Mouse (Mus musculus) megakaryocyte-erythroid progenitor cell, adult 5-6 weeks (primary cell): ENCODE data around the gene Gabarap. TPM values are rescaled to one million over a fixed set of nuclear protein-coding genes. Genes with fewer than 3 reads are reported as not detected.

Source experiments
- ATAC-seq: replicated peaks from 2 replicates; pipeline ENCODE4 v1.8.0; 2016; ENCODE audit warnings: mild to moderate bottlenecking, inconsistent platforms; ENCODE audit not compliant: severe bottlenecking, poor library complexity, low FRiP score, low TSS enrichment
- total RNA-seq, 2 experiments: library from RNA; stranded (forward) in 1 of 2; stranded (reverse) in 1 of 2; fragments of 200-1000, 215-1000 nt in 1 of 2; fragments of >200 nt in 1 of 2; fragmentation: Nextera tagmentation in 1 of 2; gene quantifications; 2 replicates each; pipeline ENCODE4 v1.2.3; 2014 to 2017

Gabarap gene
- total RNA-seq (2014; fragmentation: Nextera tagmentation) (267 and 278 TPM in 2 replicates), total RNA-seq (2017) (222 and 223 TPM in 2 replicates)

DNA sequence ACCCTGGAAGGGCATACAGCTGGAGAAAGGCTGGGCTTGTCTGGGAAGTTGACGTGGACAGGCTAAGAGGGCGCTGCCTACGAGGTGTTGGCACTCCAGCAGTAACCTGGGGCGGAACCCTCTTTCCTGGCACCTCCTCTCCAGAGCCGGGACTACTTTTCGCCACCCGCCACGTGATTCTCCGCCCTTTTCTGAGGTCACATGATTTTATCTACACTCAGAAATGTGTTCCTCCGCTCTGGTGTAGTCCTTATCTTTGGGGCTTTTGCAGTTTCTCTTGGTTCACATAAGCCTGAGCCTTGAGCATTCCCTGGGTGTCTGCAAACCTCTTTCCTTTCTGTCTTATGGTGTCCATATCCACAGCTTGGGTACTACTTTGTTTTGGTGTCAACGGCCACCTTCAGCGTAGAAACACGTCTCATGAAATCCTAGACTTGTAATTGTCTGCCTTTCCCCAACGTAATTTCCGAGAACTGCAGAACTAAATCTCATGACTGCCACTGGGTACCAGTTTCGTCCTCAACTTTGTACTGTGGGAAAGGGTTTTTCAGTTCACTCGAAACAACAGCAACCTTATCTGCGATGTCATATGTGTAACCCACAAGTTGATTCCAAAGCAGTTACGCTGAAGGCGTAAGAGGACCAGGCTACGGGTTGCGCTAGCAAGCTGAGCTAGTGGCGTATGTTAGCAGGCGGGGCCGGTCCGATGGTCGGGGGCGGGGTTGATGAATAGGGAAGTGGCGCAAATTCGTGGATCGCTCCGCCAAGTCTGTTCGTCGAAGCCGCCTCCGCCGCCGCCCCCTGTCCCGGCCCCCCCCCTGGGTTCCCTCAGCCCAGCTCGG lies at the start of gene Gabarap:
Gene Gabarap (plus strand): TSS at position 294 of the 842 bp plus-strand sequence.
- peak; percentile 68 for ATAC-seq

- ATAC-seq = no peak
These were observed 45.7 kb upstream of the Gabarap start for GRCm38 (mm10) chr11:69945216-69945615.

DNA sequence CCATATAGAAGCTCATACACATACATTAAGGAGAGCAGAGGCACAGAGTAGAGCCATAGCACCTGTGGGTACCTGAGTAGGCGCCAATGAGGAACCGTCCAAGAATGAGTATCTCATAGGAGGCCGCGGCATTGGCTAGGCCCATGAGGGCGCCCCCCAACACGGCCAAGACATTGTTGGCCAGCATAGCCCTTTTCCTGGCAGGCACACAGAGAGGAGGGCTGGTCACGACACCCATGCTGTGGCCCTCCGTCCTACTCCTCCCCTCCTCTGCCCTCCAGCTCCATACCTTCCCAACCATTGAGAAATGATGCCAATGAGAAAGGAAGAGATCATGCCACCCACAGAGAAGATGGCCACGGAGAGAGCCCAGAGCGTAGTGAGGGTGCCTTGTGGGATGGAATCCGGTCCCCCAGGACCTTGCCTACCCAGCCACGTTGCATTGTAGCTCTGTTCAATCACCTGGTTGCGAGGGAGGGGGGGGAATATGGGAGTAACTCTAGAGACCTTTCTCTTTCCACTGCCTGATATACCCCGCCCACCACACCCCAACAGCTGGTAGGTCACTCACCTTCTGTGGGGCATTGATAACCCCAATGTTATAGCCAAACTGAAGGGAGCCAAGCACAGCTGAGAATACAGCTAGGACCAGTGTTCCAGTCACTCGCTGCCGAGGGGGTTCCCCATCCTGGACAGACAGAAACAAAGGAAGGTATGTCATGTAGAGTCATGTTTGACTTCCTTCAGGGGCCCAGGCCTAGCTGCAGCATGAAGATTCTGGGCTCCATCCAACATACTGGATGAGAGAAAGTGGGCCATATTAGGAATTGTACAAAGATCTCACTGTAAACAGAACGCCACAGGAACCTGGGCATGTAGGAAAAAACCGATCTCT lies 44.7 kb upstream of the Gabarap start:
- peak; percentile 43 for ATAC-seq

GRCm38 (mm10) chr11:69947337-69948065 lies 43.4 kb upstream of the Gabarap start:
- no peak for ATAC-seq

GRCm38 (mm10) chr11:69948066-69948762 lies 42.7 kb upstream of the Gabarap start, which contains the start of gene Slc2a4:
Slc2a4 (minus strand) TSS chr11:69948188.
- peak; percentile 81 for ATAC-seq

DNA sequence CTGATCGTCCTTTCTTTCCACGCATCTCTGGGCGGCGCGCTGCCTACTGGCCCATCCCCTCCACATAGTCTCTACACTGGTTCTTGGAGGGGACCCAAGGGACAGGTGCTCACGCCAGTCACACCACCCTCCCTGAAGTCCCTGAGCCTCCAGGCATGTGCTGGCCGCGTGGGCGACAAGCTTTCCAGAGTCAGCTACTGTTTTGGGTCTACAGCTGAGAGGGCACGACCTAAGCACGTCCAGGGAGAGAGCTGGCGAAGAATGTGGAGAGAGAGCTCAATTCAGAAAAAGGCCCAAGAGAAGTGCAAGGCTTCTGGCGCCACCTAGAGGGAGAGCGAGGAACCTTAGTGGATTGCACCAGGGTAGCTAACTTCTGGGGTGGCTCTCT lies 42.2 kb upstream of the Gabarap start:
- ATAC-seq = peak; percentile 61

DNA sequence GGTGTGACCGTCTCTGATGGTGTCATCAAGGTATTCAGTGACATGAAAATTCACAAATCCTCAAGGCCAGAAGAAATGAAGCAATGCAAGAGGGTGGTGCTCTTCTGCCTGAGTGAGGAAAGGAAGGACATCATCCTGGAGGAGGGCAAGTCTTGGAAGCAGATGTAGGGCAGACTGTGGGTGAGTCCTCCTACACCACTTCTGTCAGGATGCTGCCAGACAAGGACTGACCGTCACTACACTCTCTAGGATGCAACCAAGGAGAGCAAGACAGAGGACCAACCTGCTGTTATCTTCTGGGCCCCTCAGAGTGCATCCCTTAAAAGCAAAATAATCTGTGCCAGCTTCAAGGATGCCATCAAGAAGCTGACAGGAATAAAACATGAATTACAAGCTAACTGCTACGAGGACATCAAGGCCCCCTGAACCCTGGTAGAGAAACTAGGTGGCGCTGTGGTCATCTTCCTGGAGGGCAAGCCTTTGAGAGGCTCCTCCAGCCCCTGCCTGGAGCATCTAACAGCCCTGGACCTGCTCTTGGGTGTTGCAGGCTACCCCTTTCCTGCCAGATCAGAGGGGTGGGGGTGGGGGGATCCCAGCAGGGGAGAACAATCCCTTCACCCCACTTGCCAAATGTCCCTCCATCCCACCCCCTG lies 40.0 kb upstream of the Gabarap start:
- ATAC-seq = no peak

- ATAC-seq = no peak
These were observed 38.7 kb upstream of the Gabarap start for GRCm38 (mm10) chr11:69952274-69952673.

DNA sequence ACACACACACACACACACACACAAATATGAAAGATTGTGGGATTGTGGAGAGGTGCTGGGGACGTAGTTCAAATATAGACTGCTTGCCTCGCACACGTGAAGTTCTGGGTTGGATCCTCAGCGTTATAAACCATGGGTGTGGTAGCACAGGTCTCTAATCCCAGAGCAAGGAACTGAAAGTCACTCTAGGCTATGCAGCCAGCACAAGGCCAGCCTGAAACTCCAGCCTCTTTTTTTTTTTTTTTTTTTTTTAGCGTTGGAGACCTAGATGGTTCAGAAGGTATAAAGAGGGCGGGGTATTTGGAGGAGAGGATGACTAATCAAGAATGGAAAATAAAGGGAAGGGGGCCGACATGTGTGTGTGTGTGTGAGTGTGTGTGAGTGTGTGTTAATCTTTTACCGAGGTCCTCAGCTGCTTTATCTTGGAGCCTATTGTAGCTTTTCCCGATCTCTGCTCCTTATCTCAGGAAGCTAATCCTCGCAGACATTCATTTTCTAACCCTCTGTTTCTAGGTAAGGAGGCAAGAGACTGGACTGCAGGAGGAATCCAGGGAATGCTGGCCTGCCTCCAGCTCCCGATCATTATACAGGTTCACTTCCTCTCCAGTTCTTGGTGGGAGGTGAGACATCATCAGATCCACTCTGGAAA lies 37.6 kb upstream of the Gabarap start:
- ATAC-seq = no peak

DNA sequence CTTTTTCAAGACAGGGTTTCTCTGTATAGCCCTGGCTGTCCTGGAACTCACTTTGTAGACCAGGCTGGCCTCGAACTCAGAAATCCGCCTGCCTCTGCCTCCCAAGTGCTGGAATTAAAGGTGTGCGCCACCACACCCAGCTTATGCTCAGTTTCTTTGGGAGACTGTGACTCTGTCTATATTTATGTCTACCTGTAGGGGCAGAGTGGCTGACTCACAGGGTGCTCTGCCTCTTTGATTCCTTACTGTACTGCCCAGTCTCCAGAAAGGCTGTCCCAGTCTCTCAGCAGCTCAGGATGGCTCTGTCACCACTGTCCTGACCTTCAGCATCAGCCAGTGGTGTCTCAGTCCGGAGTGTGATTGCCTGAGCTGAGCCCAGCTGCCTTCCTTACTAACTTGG lies 35.3 kb upstream of the Gabarap start:
- peak; percentile 44; the same call in 1 of the 2 replicates for ATAC-seq

- no peak for ATAC-seq
These were observed 34.7 kb upstream of the Gabarap start for GRCm38 (mm10) chr11:69956218-69956617.

DNA sequence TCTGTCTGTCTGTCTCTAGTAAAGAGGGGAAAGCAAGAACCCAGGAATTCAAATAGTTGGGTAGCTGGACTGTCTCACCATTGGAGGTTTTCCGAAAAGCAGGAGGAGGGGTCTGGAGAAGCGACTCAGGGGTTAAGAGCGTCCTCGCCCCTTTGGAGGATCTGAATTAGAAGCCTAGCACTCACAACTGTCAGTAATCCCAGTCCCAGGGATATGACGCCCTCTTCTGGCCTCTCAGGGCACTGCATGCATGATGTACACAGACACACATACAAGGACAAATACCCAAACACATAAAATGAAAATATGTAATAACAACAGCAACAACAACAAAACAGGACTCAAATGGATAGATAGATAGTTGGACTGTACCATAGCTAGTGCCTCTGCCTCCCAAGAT lies 30.3 kb upstream of the Gabarap start:
- ATAC-seq = no peak

- ATAC-seq = no peak
These were observed 29.1 kb upstream of the Gabarap start for GRCm38 (mm10) chr11:69961841-69962240.

GRCm38 (mm10) chr11:69964650-69965270 lies 26.2 kb upstream of the Gabarap start, which contains the start of gene Cldn7:
Cldn7 (plus strand) TSS chr11:69964779.
- ATAC-seq = no peak

DNA sequence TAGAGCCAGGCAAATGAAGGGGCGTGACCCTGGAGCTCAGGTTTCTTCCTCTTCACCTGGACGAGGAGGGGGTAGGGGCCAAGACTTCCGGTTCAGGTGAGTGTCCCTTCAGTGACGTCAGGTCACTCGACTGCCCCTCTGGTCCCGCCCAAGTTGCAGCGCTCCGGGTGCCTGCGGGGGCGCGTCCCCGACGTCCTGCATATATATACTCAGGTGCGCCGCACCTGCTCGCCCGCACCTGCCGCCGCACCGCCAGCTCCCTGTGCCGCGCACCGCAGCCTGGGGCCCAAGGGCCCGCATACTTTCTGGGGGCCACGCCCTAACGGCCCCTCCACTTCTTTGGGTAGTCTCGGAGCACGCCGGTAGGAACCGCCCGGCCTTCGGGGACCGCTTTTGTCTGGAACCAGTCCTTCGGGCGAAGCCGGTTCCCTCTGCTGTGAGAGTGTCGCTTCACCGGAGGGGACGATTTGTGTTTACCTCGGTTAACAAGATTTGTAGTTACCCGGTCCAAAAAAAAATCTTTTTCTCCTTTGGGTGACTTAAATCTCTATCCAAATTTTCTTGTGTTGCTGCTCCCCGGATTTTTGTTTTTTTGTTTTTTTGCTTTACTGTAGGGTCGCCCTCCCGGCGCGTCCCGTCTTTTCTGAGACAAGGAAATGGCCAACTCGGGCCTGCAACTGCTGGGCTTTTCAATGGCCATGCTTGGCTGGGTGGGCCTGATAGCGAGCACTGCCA lies 25.5 kb upstream of the Gabarap start:
- ATAC-seq = no peak

GRCm38 (mm10) chr11:69966006-69966859 lies 24.7 kb upstream of the Gabarap start:
- peak; percentile 48; the same call in 1 of the 2 replicates for ATAC-seq
